In genomic region chr1:170845448-170846307, GRCm38 (mm10) we compare ENCODE assay signal across 9 mouse cellular contexts. TPM values are rescaled to one million over a fixed set of nuclear protein-coding genes. Genes with fewer than 3 reads are reported as not detected.
DNase-seq lines count a peak whose midpoint lies in the region; ATAC-seq and TF ChIP-seq lines count a peak whose summit lies in the region.
"Had no signal": no experiment of that assay in that cellular context is flagged by ENCODE, and none has a peak within 500 bp of the region (broad histone marks: within the 10 kb centered on the region; RNA-seq: fewer than 3 reads in every experiment).

No protein-coding gene starts in this region.

- no peaks in the 10 kb centered on the region for H3K9me3 ChIP-seq in lung, embryonic 16.5 days (ENCODE audit: control insufficient read depth, low read length)
- H3K9me3 ChIP-seq in heart, embryonic 14.5 days (ENCODE audit: control insufficient read depth, low read length), result no peaks in the 10 kb centered on the region

- H3K4me2 ChIP-seq in lung, embryonic 16.5 days (ENCODE audit: low read depth, low read length), result 0 out of 2 replicates have a peak overlapping the region, but pooled peaks have one; percentile 2
- H3K4me2 ChIP-seq in heart, embryonic 14.5 days (ENCODE audit: low read length), result peak overlapping the region; percentile 37

- no peak overlapping the region for H3K9ac ChIP-seq in lung, embryonic 16.5 days (ENCODE audit: low read length)
- peak overlapping the region; percentile 58 for H3K9ac ChIP-seq in heart, embryonic 14.5 days (ENCODE audit: low read length)

- no peaks in the 10 kb centered on the region for H3K27me3 ChIP-seq in lung, embryonic 16.5 days (ENCODE audit: control insufficient read depth, insufficient read depth, low read depth, low read length)
- no peaks in the 10 kb centered on the region for H3K27me3 ChIP-seq in heart, embryonic 14.5 days (ENCODE audit: control insufficient read depth, insufficient read depth, low read length)
- H3K27me3 ChIP-seq in kidney, adult 2 months (replicated peaks; ENCODE audit: control insufficient read depth, insufficient read depth, low read length), result no peaks in the 10 kb centered on the region
- no peaks in the 10 kb centered on the region for H3K27me3 ChIP-seq in thymus, adult 2 months (ENCODE audit: control insufficient read depth, insufficient read depth, low read length)

- peaks cover 3% of the 10 kb centered on the region; the same call in 1 of the 2 replicates for H3K36me3 ChIP-seq in lung, embryonic 16.5 days (ENCODE audit: control insufficient read depth, insufficient read depth, low read length)
- peaks cover 12% of the 10 kb centered on the region for H3K36me3 ChIP-seq in heart, embryonic 14.5 days (ENCODE audit: control insufficient read depth, insufficient read depth, low read length)
- no peaks in the 10 kb centered on the region; the same call in 1 of the 2 replicates for H3K36me3 ChIP-seq in kidney, adult 2 months (ENCODE audit: control insufficient read depth, insufficient read depth, low read length)
- no peaks in the 10 kb centered on the region for H3K36me3 ChIP-seq in thymus, adult 2 months (ENCODE audit: control insufficient read depth, insufficient read depth, low read length)

- no peak for TF ChIP-seq POLR2A in lung, adult 2 months (IDR thresholded peaks at IDR 0.05; ENCODE audit: borderline replicate concordance, extremely low read depth, low read depth, low read length)
- no peak for TF ChIP-seq POLR2A in kidney, adult 2 months (IDR thresholded peaks at IDR 0.05; ENCODE audit: low read depth, low read length)
- no peak for TF ChIP-seq POLR2A in thymus, adult 2 months (IDR thresholded peaks at IDR 0.05; ENCODE audit: control insufficient read depth, extremely low read depth, insufficient read depth, low read length, poor library complexity)

- no peak overlapping the region; the same call in 1 of the 2 replicates for H3K27ac ChIP-seq in lung, embryonic 16.5 days (ENCODE audit: low read length)
- peak overlapping the region; percentile 74 to 79 for H3K27ac ChIP-seq in heart, embryonic 14.5 days (replicated peaks in 1 of 2; ENCODE audit: control insufficient read depth in 1 of 2, insufficient read depth in 1 of 2, low read depth in 2 of 2, low read length in 2 of 2)
- no peak overlapping the region for H3K27ac ChIP-seq in kidney, adult 2 months (ENCODE audit: insufficient read depth, low read depth, low read length)
- H3K27ac ChIP-seq in thymus, adult 2 months (ENCODE audit: control insufficient read depth, insufficient read depth, low read length), result no peak overlapping the region

- ATAC-seq in lung, embryonic 16.5 days (ENCODE audit: low read depth), result no peak
- no peak for ATAC-seq in heart, embryonic 14.5 days (ENCODE audit: insufficient number of reproducible peaks, insufficient read depth, low FRiP score, low read depth)
- ATAC-seq in megakaryocyte, adult 5-6 weeks (ENCODE audit: poor library complexity, severe bottlenecking), result peak; percentile 65

- TF ChIP-seq CTCF in lung, adult 2 months (IDR thresholded peaks at IDR 0.05; ENCODE audit: insufficient read depth, low read length), result no peak
- TF ChIP-seq CTCF in kidney, adult 2 months (conservative IDR thresholded peaks at IDR 0.05; ENCODE audit: insufficient read depth, insufficient read length, low read depth, low read length), result no peak
- no peak for TF ChIP-seq CTCF in thymus, adult 2 months (IDR thresholded peaks at IDR 0.05; ENCODE audit: borderline replicate concordance, control insufficient read depth, extremely low read depth, insufficient read depth, low read length, poor library complexity)

- DNase-seq in lung, adult 2 months, result no peak
- peak; percentile 74 for DNase-seq in c-Kit-negative CD71-positive TER-119-positive erythroid progenitor cells, embryonic 14.5 days (ENCODE audit: low read depth, low spot score)
- DNase-seq in kidney, adult 2 months, result no peak
- DNase-seq in cerebellum, postnatal 4 days (ENCODE audit: low spot score in 2 of 2), result no peak
- DNase-seq in thymus, adult 2 months, result no peak
- DNase-seq: thymus, postnatal 36 days had no signal

- H3K4me3 ChIP-seq in lung, embryonic 16.5 days (ENCODE audit: low read length), result no peak overlapping the region
- no peak overlapping the region for H3K4me3 ChIP-seq in lung, adult 2 months (replicated peaks; ENCODE audit: extremely low read depth, low read depth, low read length)
- no peak overlapping the region for H3K4me3 ChIP-seq in heart, embryonic 14.5 days (ENCODE audit: control insufficient read depth in 1 of 2, insufficient read depth in 1 of 2, low read depth in 1 of 2, low read length in 2 of 2)
- no peak overlapping the region for H3K4me3 ChIP-seq in kidney, adult 2 months (ENCODE audit: insufficient read depth, low read depth, low read length)
- H3K4me3 ChIP-seq in thymus, adult 2 months (ENCODE audit: control insufficient read depth, insufficient read depth, low read length), result no peak overlapping the region

- H3K4me1 ChIP-seq in lung, embryonic 16.5 days (replicated peaks; ENCODE audit: control insufficient read depth, insufficient read depth, low read length), result no peaks in the 10 kb centered on the region
- no peaks in the 10 kb centered on the region for H3K4me1 ChIP-seq in lung, adult 2 months (ENCODE audit: control insufficient read depth, insufficient read depth, low read length)
- H3K4me1 ChIP-seq in heart, embryonic 14.5 days (ENCODE audit: control insufficient read depth in 2 of 2, insufficient read depth in 2 of 2, low read length in 2 of 2), result peaks cover 8 to 21% of the 10 kb centered on the region in 2 experiments
- H3K4me1 ChIP-seq in kidney, adult 2 months (ENCODE audit: control insufficient read depth, insufficient read depth, low read length), result no peaks in the 10 kb centered on the region
- no peaks in the 10 kb centered on the region for H3K4me1 ChIP-seq in thymus, adult 2 months (replicated peaks; ENCODE audit: control insufficient read depth, insufficient read depth, low read length)

- 41% methylated on average over 10 of the region's 10 CpGs for WGBS in lung, embryonic 16.5 days
- 44% methylated on average over 10 of the region's 10 CpGs for WGBS in lung, adult 2 months
- WGBS in heart, embryonic 14.5 days, result 6% methylated on average over 10 of the region's 10 CpGs
- WGBS in kidney, adult 2 months, result 71% methylated on average over 10 of the region's 10 CpGs
- WGBS in thymus, adult 2 months, result 56% methylated on average over 10 of the region's 10 CpGs

RNA-seq across cellular contexts. Expression of gene Atf6, which starts 21.9 kb away (rescaled TPM):
- polyA plus RNA-seq in lung, embryonic 16.5 days (2015; fragmentation: Nextera tagmentation; extraction: Ambion mirVana), result 10.5 and 11.1 TPM in 2 replicates
- polyA plus RNA-seq in lung, adult 2 months (2012; rRNA removed), result 13.2 and 18.8 TPM in 2 replicates
- 14.4 and 16.0 TPM in 2 replicates for polyA plus RNA-seq in heart, embryonic 14.5 days (2014; fragmentation: Nextera tagmentation; extraction: Ambion mirVana)
- total RNA-seq in megakaryocyte, adult 5-6 weeks (2015), result 35.9 and 38.4 TPM in 2 replicates
- total RNA-seq in megakaryocyte, adult 5-6 weeks (2017), result 35.1 and 39.4 TPM in 2 replicates
- polyA plus RNA-seq in kidney, adult 2 months (2012; rRNA removed), result 15.4 and 16.4 TPM in 2 replicates
- 5.4 and 7.0 TPM in 2 replicates for polyA plus RNA-seq in thymus, adult 2 months (2012; rRNA removed)

RNA-seq across cellular contexts. Expression of gene Gm26620, which starts 39.2 kb away (rescaled TPM):
- polyA plus RNA-seq in lung, embryonic 16.5 days (2015; fragmentation: Nextera tagmentation; extraction: Ambion mirVana), result 0.20 TPM in 1 of 2 replicates, not detected in the other
- polyA plus RNA-seq in lung, adult 2 months (2012; rRNA removed), result 0.45 and 1.2 TPM in 2 replicates
- not detected in 2 replicates for polyA plus RNA-seq in heart, embryonic 14.5 days (2014; fragmentation: Nextera tagmentation; extraction: Ambion mirVana)
- 1.2 TPM in 1 of 2 replicates, not detected in the other for total RNA-seq in megakaryocyte, adult 5-6 weeks (2015)
- not detected in 2 replicates for total RNA-seq in megakaryocyte, adult 5-6 weeks (2017)
- polyA plus RNA-seq in kidney, adult 2 months (2012; rRNA removed), result 0.75 and 1.8 TPM in 2 replicates
- polyA plus RNA-seq in thymus, adult 2 months (2012; rRNA removed), result 0.26 and 0.46 TPM in 2 replicates

RNA-seq across cellular contexts. Expression of gene Dusp12, which starts 39.7 kb away (rescaled TPM):
- 29.2 and 34.7 TPM in 2 replicates for polyA plus RNA-seq in lung, embryonic 16.5 days (2015; fragmentation: Nextera tagmentation; extraction: Ambion mirVana)
- 17.3 and 18.8 TPM in 2 replicates for polyA plus RNA-seq in lung, adult 2 months (2012; rRNA removed)
- 23.0 and 27.5 TPM in 2 replicates for polyA plus RNA-seq in heart, embryonic 14.5 days (2014; fragmentation: Nextera tagmentation; extraction: Ambion mirVana)
- total RNA-seq in megakaryocyte, adult 5-6 weeks (2015), result 7.5 and 10.3 TPM in 2 replicates
- total RNA-seq in megakaryocyte, adult 5-6 weeks (2017), result 5.2 and 5.4 TPM in 2 replicates
- polyA plus RNA-seq in kidney, adult 2 months (2012; rRNA removed), result 13.8 and 18.8 TPM in 2 replicates
- 17.7 and 19.3 TPM in 2 replicates for polyA plus RNA-seq in thymus, adult 2 months (2012; rRNA removed)

Comparison
In these comparisons a context has a peak if more than half of its experiments do, and no peak if none do; other contexts are left out.
1. H3K27ac ChIP-seq: peak in heart, embryonic 14.5 days (2 of 2); none in lung, embryonic 16.5 days (single experiment), kidney, adult 2 months (single experiment) and thymus, adult 2 months (single experiment).